Mouse (Mus musculus) MEL (cell line): ENCODE measurements around the gene Gm20431. TPM values are rescaled to one million over a fixed set of nuclear protein-coding genes. Genes with fewer than 3 reads are reported as not detected.

Experiments used
- DNase-seq: peaks from one replicate; pipeline ENCODE4 v3.0.0; 2011; ENCODE audit warnings: low read depth, low spot score
- H3K27ac ChIP-seq: 2 replicates; pipeline ENCODE4 v1.5.1; 2012; ENCODE audit warnings: low read depth, mild to moderate bottlenecking, control low read depth, low read length, moderate library complexity; ENCODE audit not compliant: control insufficient read depth
- H3K27me3 ChIP-seq, 2 experiments: fragments of 150-350 bp in 1 of 2; sonication (generic) in 1 of 2; 2 replicates each; pipeline ENCODE4 v1.6.1; 2012; ENCODE audit warnings: low read length in 2 of 2, mild to moderate bottlenecking in 2 of 2, improper control_type of control experiment in 1 of 2, moderate library complexity in 1 of 2; ENCODE audit not compliant: insufficient read depth in 2 of 2, control insufficient read depth in 1 of 2
- H3K36me3 ChIP-seq, 2 experiments: 2 replicates each; pipeline ENCODE4 v1.6.1; 2012 to 2014; ENCODE audit warnings: low read length in 2 of 2, improper control_type of control experiment in 1 of 2, inconsistent platforms in 1 of 2, mild to moderate bottlenecking in 1 of 2; ENCODE audit not compliant: insufficient read depth in 2 of 2, control insufficient read depth in 1 of 2
- H3K4me1 ChIP-seq, 2 experiments: fragments of 150-350 bp in 1 of 2; sonication (generic) in 1 of 2; 2 replicates each; pipeline ENCODE4 v1.6.1; 2012; ENCODE audit warnings: low read length in 2 of 2, improper control_type of control experiment in 1 of 2, mild to moderate bottlenecking in 1 of 2; ENCODE audit not compliant: insufficient read depth in 2 of 2, control insufficient read depth in 1 of 2
- H3K4me3 ChIP-seq, 2 experiments: fragments of 150-350 bp in 1 of 2; sonication (generic) in 1 of 2; 2 replicates each; pipeline ENCODE4 v1.5.1; 2012; ENCODE audit warnings: low read depth in 2 of 2, low read length in 2 of 2, mild to moderate bottlenecking in 2 of 2, moderate library complexity in 2 of 2, control low read depth in 1 of 2, improper control_type of control experiment in 1 of 2; ENCODE audit not compliant: control insufficient read depth in 1 of 2, insufficient read depth in 1 of 2
- H3K79me2 ChIP-seq: 2 replicates; pipeline ENCODE4 v1.6.1; 2012; ENCODE audit warnings: mild to moderate bottlenecking, low read length, moderate library complexity; ENCODE audit not compliant: control insufficient read depth, poor library complexity, insufficient read depth
- H3K9ac ChIP-seq: 2 replicates; pipeline ENCODE4 v1.6.1; 2012; ENCODE audit warnings: low read depth, mild to moderate bottlenecking, control low read depth, low read length, moderate library complexity; ENCODE audit not compliant: control insufficient read depth, poor library complexity, severe bottlenecking
- H3K9me3 ChIP-seq: fragments of 150-350 bp; sonication (generic); replicated peaks from 2 replicates; pipeline ENCODE4 v1.6.1; 2012; ENCODE audit warnings: mild to moderate bottlenecking, low read length, improper control_type of control experiment, moderate library complexity; ENCODE audit not compliant: insufficient read depth
- CHD2 ChIP-seq: IDR thresholded peaks from 2 replicates; pipeline ENCODE4 v1.6.1; 2011; ENCODE audit warnings: low read length, improper control_type of control experiment
- CTCF ChIP-seq, 3 experiments: IDR thresholded peaks in 2 of 3; conservative IDR thresholded peaks in 1 of 3; 2 replicates each; pipeline ENCODE4 v1.5.1; 2011 to 2012; ENCODE audit warnings: low read length in 3 of 3, low read depth in 2 of 3, mild to moderate bottlenecking in 2 of 3, improper control_type of control experiment in 1 of 3, inconsistent platforms in 1 of 3, mixed read lengths in 1 of 3, moderate library complexity in 1 of 3; ENCODE audit not compliant: control insufficient read depth in 1 of 3, insufficient read depth in 1 of 3, poor library complexity in 1 of 3, severe bottlenecking in 1 of 3
- ELF1 ChIP-seq: IDR thresholded peaks from 2 replicates; pipeline ENCODE4 v1.6.1; 2014; ENCODE audit warnings: low read depth, mild to moderate bottlenecking, inconsistent platforms, low read length, improper control_type of control experiment, moderate library complexity
- GATA1 ChIP-seq: IDR thresholded peaks from 2 replicates; pipeline ENCODE4 v1.6.1; 2011; ENCODE audit warnings: low read depth, low read length, improper control_type of control experiment
- HCFC1 ChIP-seq: IDR thresholded peaks from 2 replicates; pipeline ENCODE4 v1.6.1; 2012; ENCODE audit warnings: low read depth, mild to moderate bottlenecking, inconsistent platforms, low read length, improper control_type of control experiment, moderate library complexity
- JUND ChIP-seq: IDR thresholded peaks from 2 replicates; pipeline ENCODE4 v1.6.1; 2011; ENCODE audit warnings: low read depth, mild to moderate bottlenecking, improper control_type of control experiment, low read length
- KAT2A ChIP-seq: conservative IDR thresholded peaks from 2 replicates; pipeline ENCODE4 v1.6.1; 2012; ENCODE audit warnings: low read depth, low read length, improper control_type of control experiment, inconsistent platforms
- MAX ChIP-seq: IDR thresholded peaks from 2 replicates; pipeline ENCODE4 v1.6.1; 2011; ENCODE audit warnings: low read length, improper control_type of control experiment
- MAZ ChIP-seq: IDR thresholded peaks from 2 replicates; pipeline ENCODE4 v1.6.1; 2012; ENCODE audit warnings: low read depth, mild to moderate bottlenecking, inconsistent platforms, low read length, improper control_type of control experiment
- MXI1 ChIP-seq: IDR thresholded peaks from 2 replicates; pipeline ENCODE4 v1.6.1; 2011; ENCODE audit warnings: mild to moderate bottlenecking, low read depth, low read length, improper control_type of control experiment
- MYB ChIP-seq: IDR thresholded peaks from 2 replicates; pipeline ENCODE4 v1.6.1; 2011; ENCODE audit warnings: mild to moderate bottlenecking, low read depth, low read length, improper control_type of control experiment
- MYC ChIP-seq: IDR thresholded peaks from 2 replicates; pipeline ENCODE4 v1.6.1; 2011; ENCODE audit warnings: low read depth, mild to moderate bottlenecking, low read length, improper control_type of control experiment, moderate library complexity
- POLR2AphosphoS5 ChIP-seq: IDR thresholded peaks from 2 replicates; pipeline ENCODE4 v1.6.1; 2012; ENCODE audit warnings: low read depth, borderline replicate concordance, mild to moderate bottlenecking, inconsistent platforms, low read length, moderate library complexity, mixed read lengths
- RAD21 ChIP-seq: IDR thresholded peaks from 2 replicates; pipeline ENCODE4 v1.6.1; 2011; ENCODE audit warnings: mild to moderate bottlenecking, low read depth, low read length, improper control_type of control experiment
- RCOR1 ChIP-seq: IDR thresholded peaks from 2 replicates; pipeline ENCODE4 v1.6.1; 2012; ENCODE audit warnings: low read depth, mild to moderate bottlenecking, inconsistent platforms, low read length, improper control_type of control experiment
- SIN3A ChIP-seq: IDR thresholded peaks from 2 replicates; pipeline ENCODE4 v1.6.1; 2012; ENCODE audit warnings: low read length, improper control_type of control experiment, inconsistent platforms
- SMC3 ChIP-seq: IDR thresholded peaks from 2 replicates; pipeline ENCODE4 v1.6.1; 2011; ENCODE audit warnings: low read depth, low read length, improper control_type of control experiment
- TAL1 ChIP-seq: IDR thresholded peaks from 2 replicates; pipeline ENCODE4 v1.6.1; 2012; ENCODE audit warnings: mild to moderate bottlenecking, inconsistent platforms, low read length, moderate library complexity, mixed read lengths
- TBP ChIP-seq: IDR thresholded peaks from 2 replicates; pipeline ENCODE4 v1.8.0; 2011; ENCODE audit warnings: low read depth, low read length, improper control_type of control experiment
- TCF12 ChIP-seq: IDR thresholded peaks from 2 replicates; pipeline ENCODE4 v1.6.1; 2014; ENCODE audit warnings: low read depth, mild to moderate bottlenecking, inconsistent platforms, low read length, improper control_type of control experiment, moderate library complexity
- UBTF ChIP-seq: IDR thresholded peaks from 2 replicates; pipeline ENCODE4 v1.6.1; 2012; ENCODE audit warnings: low read depth, mild to moderate bottlenecking, inconsistent platforms, low read length, improper control_type of control experiment, moderate library complexity, borderline replicate concordance; ENCODE audit not compliant: insufficient read depth
- USF1 ChIP-seq: IDR thresholded peaks from 2 replicates; pipeline ENCODE4 v1.6.1; 2014; ENCODE audit warnings: low read depth, mild to moderate bottlenecking, inconsistent platforms, low read length, improper control_type of control experiment, moderate library complexity
- USF2 ChIP-seq, 2 experiments: IDR thresholded peaks; 2 replicates each; pipeline ENCODE4 v1.6.1; 2011 to 2012; ENCODE audit warnings: improper control_type of control experiment in 2 of 2, low read length in 2 of 2, borderline replicate concordance in 1 of 2, inconsistent platforms in 1 of 2, low read depth in 1 of 2, mild to moderate bottlenecking in 1 of 2; ENCODE audit not compliant: insufficient read depth in 1 of 2
- ZC3H11A ChIP-seq: IDR thresholded peaks from 2 replicates; pipeline ENCODE4 v1.6.1; 2012; ENCODE audit warnings: low read depth, mild to moderate bottlenecking, inconsistent platforms, low read length, improper control_type of control experiment
- ZKSCAN1 ChIP-seq: IDR thresholded peaks from 2 replicates; pipeline ENCODE4 v1.6.1; 2012; ENCODE audit warnings: low read depth, mild to moderate bottlenecking, inconsistent platforms, low read length, improper control_type of control experiment, moderate library complexity
- ZMIZ1 ChIP-seq: IDR thresholded peaks from 2 replicates; pipeline ENCODE4 v1.6.1; 2012; ENCODE audit warnings: low read depth, mild to moderate bottlenecking, inconsistent platforms, low read length, improper control_type of control experiment, moderate library complexity
- ZNF384 ChIP-seq: IDR thresholded peaks from 2 replicates; pipeline ENCODE4 v1.6.1; 2012; ENCODE audit warnings: low read depth, mild to moderate bottlenecking, inconsistent platforms, low read length, improper control_type of control experiment
- polyA plus RNA-seq, 2 experiments: library from polyadenylated mRNA; stranded (reverse) in 1 of 2; unstranded in 1 of 2; fragments of >175 nt in 1 of 2; fragments of >200 nt in 1 of 2; gene quantifications; 2 replicates each; pipeline versions ENCODE4 v1.2.1 to v1.2.4; 2012; ENCODE audit warnings: low replicate concordance in 2 of 2, low read depth in 1 of 2; ENCODE audit not compliant: insufficient read length in 2 of 2, insufficient read depth in 1 of 2, missing spikeins in 1 of 2
- total RNA-seq: library from RNA; depleted of rRNA; stranded (reverse); fragments of 300-350 nt; gene quantifications from 2 replicates; pipeline ENCODE4 v1.2.3, GENCODE M21; 2012

Gene Gm20431
- total and polyA plus RNA-seq, 3 experiments: 5.9 to 8.1 TPM; not detected in 1

GRCm38 (mm10) chr2:167642164-167642563, 19.1 kb downstream of the Gm20431 start (continued):
- TF ChIP-seq ZC3H11A: no peak
- no peak for TF ChIP-seq TCF12
- no peak for TF ChIP-seq MAZ
- no peak for TF ChIP-seq RCOR1
- TF ChIP-seq CHD2: no peak
- TF ChIP-seq TAL1: no peak
- TF ChIP-seq, all 39 proteins: peak for 0

- H3K27ac ChIP-seq: no peak overlapping the region
- no peaks in the 10 kb centered on the region for H3K9me3 ChIP-seq
- no peaks in the 10 kb centered on the region for H3K79me2 ChIP-seq
- peak; percentile 34 to 77 (median 61); a peak in 5 of 6 replicates for TF ChIP-seq CTCF (IDR thresholded peaks at IDR 0.05 in 2 of 3, conservative IDR thresholded peaks at IDR 0.05 in 1 of 3; ENCODE audit: control insufficient read depth in 1 of 3, insufficient read depth in 1 of 3, low read depth in 2 of 3, low read length in 3 of 3, poor library complexity in 1 of 3, severe bottlenecking in 1 of 3)
- TF ChIP-seq MAZ: no peak
- peak; percentile 12; the same call in 1 of the 2 replicates for TF ChIP-seq ZC3H11A
- no peak for TF ChIP-seq POLR2AphosphoS5
- peak; percentile 68 for TF ChIP-seq SMC3
- TF ChIP-seq RAD21: peak; percentile 42
- H3K27me3 ChIP-seq: no peaks in the 10 kb centered on the region
- no peak overlapping the region for H3K9ac ChIP-seq
- DNase-seq: no peak
- no peaks in the 10 kb centered on the region for H3K36me3 ChIP-seq
- H3K4me3 ChIP-seq: no peak overlapping the region
- H3K4me1 ChIP-seq: no peaks in the 10 kb centered on the region
Observed at GRCm38 (mm10) chr2:167641337-167641736, 20.0 kb downstream of the Gm20431 start.

- H3K27me3 ChIP-seq: no peaks in the 10 kb centered on the region
- no peaks in the 10 kb centered on the region for H3K79me2 ChIP-seq
- no peak overlapping the region for H3K9ac ChIP-seq
- peak; percentile 66 for DNase-seq
- peaks cover 0 to 3% of the 10 kb centered on the region in 2 experiments; a peak in 2 of 4 replicates for H3K36me3 ChIP-seq
- peak; percentile 63 to 87 (median 67) for TF ChIP-seq CTCF (IDR thresholded peaks at IDR 0.05 in 2 of 3, conservative IDR thresholded peaks at IDR 0.05 in 1 of 3; ENCODE audit: control insufficient read depth in 1 of 3, insufficient read depth in 1 of 3, low read depth in 2 of 3, low read length in 3 of 3, poor library complexity in 1 of 3, severe bottlenecking in 1 of 3)
- TF ChIP-seq ZKSCAN1: no peak
- no peak for TF ChIP-seq SIN3A
- no peak for TF ChIP-seq UBTF
- no peak for TF ChIP-seq MYB
- no peak for TF ChIP-seq USF1
- TF ChIP-seq ZNF384: no peak
- no peak for TF ChIP-seq TBP
- no peak for TF ChIP-seq CHD2
- TF ChIP-seq JUND: no peak
- no peak for TF ChIP-seq ELF1
- no peak for TF ChIP-seq MAX
- TF ChIP-seq GATA1: no peak
- TF ChIP-seq MXI1: no peak
- TF ChIP-seq RCOR1: no peak
- 0 out of 2 replicates have a peak, but pooled peaks have one; percentile 38 for TF ChIP-seq MYC
- TF ChIP-seq USF2 (IDR thresholded peaks at IDR 0.05; ENCODE audit: borderline replicate concordance in 1 of 2, insufficient read depth in 1 of 2, low read depth in 1 of 2, low read length in 2 of 2): no peak
- 0 out of 2 replicates have a peak, but pooled peaks have one; percentile 15 for TF ChIP-seq HCFC1
- TF ChIP-seq ZMIZ1: no peak
- TF ChIP-seq POLR2AphosphoS5: no peak
- peak; percentile 20 for TF ChIP-seq RAD21
- no peak for TF ChIP-seq MAZ
- no peak for TF ChIP-seq ZC3H11A
- TF ChIP-seq SMC3: peak; percentile 59
- no peak for TF ChIP-seq KAT2A
- no peaks in the 10 kb centered on the region for H3K9me3 ChIP-seq
- H3K4me1 ChIP-seq: peaks cover 0 to 3% of the 10 kb centered on the region in 2 experiments; a peak in 1 of 4 replicates
- no peak overlapping the region for H3K27ac ChIP-seq
- H3K4me3 ChIP-seq: no peak overlapping the region
Observed at GRCm38 (mm10) chr2:167640279-167640678, 21.0 kb downstream of the Gm20431 start.
